Mouse (Mus musculus): ENCODE measurements around the gene Plxna1.

GRCm38 (mm10) chr6:89280555-89280954 lies 81.9 kb downstream of the Plxna1 start:
- TF ChIP-seq CTCF (IDR thresholded peaks at IDR 0.05 in 2 of 3, conservative IDR thresholded peaks at IDR 0.05 in 1 of 3; ENCODE audit: control insufficient read depth in 1 of 3, insufficient read depth in 1 of 3, low read depth in 2 of 3, low read length in 3 of 3, poor library complexity in 1 of 3, severe bottlenecking in 1 of 3): no peak
- TF ChIP-seq POLR2A (IDR thresholded peaks at IDR 0.05; ENCODE audit: control insufficient read depth in 1 of 2, insufficient read depth in 1 of 2, low read depth in 1 of 2, low read length in 2 of 2, poor library complexity in 1 of 2): no peak
- TF ChIP-seq ZMIZ1 (IDR thresholded peaks at IDR 0.05; ENCODE audit: low read depth, low read length): no peak
- TF ChIP-seq TCF12 (IDR thresholded peaks at IDR 0.05; ENCODE audit: low read depth, low read length): no peak
- no peak for TF ChIP-seq EP300 (IDR thresholded peaks at IDR 0.05; ENCODE audit: low read depth in 1 of 2, low read length in 2 of 2)
- no peak for TF ChIP-seq GATA1 (IDR thresholded peaks at IDR 0.05; ENCODE audit: low read depth, low read length)

Measured in MEL (cell line).